Mouse (Mus musculus) heart, postnatal 0 days (tissue): ENCODE data around the gene Vat1l. TPM values are rescaled to one million over a fixed set of nuclear protein-coding genes. Genes with fewer than 3 reads are reported as not detected.

Experiments used
- ATAC-seq: fragments of 200-750 bp; cut with Nextera tagmentation; 2 replicates; pipeline ENCODE4 v1.8.0; 2017; ENCODE audit warnings: low read depth, moderate number of reproducible peaks, moderate library complexity; ENCODE audit not compliant: insufficient read depth
- DNase-seq: peaks from one replicate; pipeline ENCODE4 v3.0.0-alpha.2; 2016; ENCODE audit warnings: low spot score
- H3K27ac ChIP-seq: fragments of 300-500 bp; sonication (generic); 2 replicates; pipeline ENCODE4 v1.5.1; 2014; ENCODE audit warnings: low read depth, mild to moderate bottlenecking
- H3K27me3 ChIP-seq: fragments of 300-500 bp; sonication (generic); 2 replicates; pipeline ENCODE4 v1.6.1; 2014; ENCODE audit warnings: low read length, mixed read lengths; ENCODE audit not compliant: control insufficient read depth, insufficient read depth
- H3K36me3 ChIP-seq: fragments of 300-500 bp; sonication (generic); replicated peaks from 2 replicates; pipeline ENCODE4 v1.6.1; 2014; ENCODE audit warnings: low read length, mixed read lengths; ENCODE audit not compliant: control insufficient read depth, insufficient read depth
- H3K4me1 ChIP-seq: fragments of 300-500 bp; sonication (generic); 2 replicates; pipeline ENCODE4 v1.6.1; 2014; ENCODE audit warnings: antibody characterized with exemption; ENCODE audit not compliant: control insufficient read depth, insufficient read depth
- H3K4me2 ChIP-seq: fragments of 300-500 bp; sonication (generic); 2 replicates; pipeline ENCODE4 v1.6.1; 2014; ENCODE audit warnings: low read depth, mild to moderate bottlenecking, low read length, moderate library complexity
- H3K4me3 ChIP-seq: fragments of 300-500 bp; sonication (generic); 2 replicates; pipeline ENCODE4 v1.5.1; 2014; ENCODE audit warnings: low read depth, low read length
- H3K9ac ChIP-seq: fragments of 300-500 bp; sonication (generic); replicated peaks from 2 replicates; pipeline ENCODE4 v1.6.1; 2014; ENCODE audit warnings: low read depth, low read length, mixed read lengths
- H3K9me3 ChIP-seq: fragments of 300-500 bp; sonication (generic); replicated peaks from 2 replicates; pipeline ENCODE4 v1.6.1; 2016; ENCODE audit warnings: low read length; ENCODE audit not compliant: control insufficient read depth
- CTCF ChIP-seq: IDR thresholded peaks from 2 replicates; pipeline ENCODE4 v1.5.1; 2016; ENCODE audit warnings: antibody characterized with exemption, control low read depth, low read depth
- EP300 ChIP-seq: IDR thresholded peaks from 2 replicates; pipeline ENCODE4 v1.6.1; 2016; ENCODE audit warnings: antibody characterized with exemption, low read depth
- WGBS: fragments of 180-500 bp; shearing (Covaris S2); extraction: QIAGEN DNeasy Blood & Tissue Kit; methylation state at CpG from one replicate; pipeline ENCODE4 v1.1.7; 2014; 5-methylcytosine and 5-hydroxymethylcytosine counted together
- polyA plus RNA-seq: library from polyadenylated mRNA; unstranded; fragments of >200 nt; fragmentation: Nextera tagmentation; extraction: Ambion mirVana; gene quantifications from 2 replicates; pipeline ENCODE4 v1.2.1, GENCODE M21; 2015
- total RNA-seq: library from RNA; depleted of rRNA; stranded (reverse); fragments of >200 nt; gene quantifications from 2 replicates; pipeline ENCODE4 v1.2.3, GENCODE M21; 2014; ENCODE audit warnings: low replicate concordance

Vat1l gene
- total and polyA plus RNA-seq, 2 experiments from 2014 or later = 0.05 to 1.2 TPM

DNA sequence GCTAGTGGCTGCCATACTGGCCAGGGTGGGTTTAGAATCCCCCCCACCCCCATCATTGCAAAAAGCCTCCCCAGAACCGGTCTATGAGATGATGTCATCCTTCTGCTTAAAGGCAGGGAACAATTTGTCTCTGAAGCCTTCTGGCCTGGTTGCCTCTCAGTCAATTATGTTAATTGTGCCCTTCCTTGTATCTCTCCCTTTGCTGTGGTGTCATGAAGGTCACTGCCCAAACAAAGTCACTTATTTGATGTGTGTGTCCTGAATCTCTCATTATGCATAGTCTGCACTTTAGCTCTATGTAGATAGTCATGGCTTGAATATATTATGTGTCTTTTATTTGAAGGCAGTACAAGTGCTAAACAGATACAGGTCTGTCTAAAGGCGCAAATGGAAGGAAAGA, 92.8 kb downstream of the Vat1l start:
- Histone ChIP-seq H3K36me3 (no peaks in the 10 kb centered on the region), H3K9ac (no peak overlapping the region), H3K9me3 (no peaks in the 10 kb centered on the region), H3K27me3 (no peaks in the 10 kb centered on the region), H3K27ac (no peak overlapping the region), H3K4me2 (no peak overlapping the region), H3K4me3 (no peak overlapping the region), H3K4me1 (no peaks in the 10 kb centered on the region)
- no peak for DNase-seq
- TF ChIP-seq CTCF = no peak
- TF ChIP-seq EP300 = no peak
- 60% methylated on average over 2 of the region's 2 CpGs for WGBS
- no peak for ATAC-seq

DNA sequence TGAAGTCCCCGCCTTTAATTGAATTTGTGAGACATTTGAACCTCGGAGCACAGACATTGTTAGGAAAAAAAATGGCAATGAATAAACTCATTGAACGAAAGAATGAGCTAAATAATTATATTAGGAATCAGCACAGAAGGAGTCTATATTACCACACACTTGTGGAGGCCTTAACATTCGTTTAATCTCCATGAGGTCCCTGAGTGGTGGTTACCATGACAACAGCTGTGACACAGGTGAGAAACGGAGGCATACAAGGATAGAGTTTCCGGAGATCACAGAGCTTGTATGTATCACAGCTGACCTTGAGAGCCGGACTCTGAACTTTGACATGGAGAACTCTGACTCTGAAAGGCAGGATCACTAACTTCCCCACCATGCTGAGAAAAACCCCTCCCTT, 94.7 kb downstream of the Vat1l start:
- Histone ChIP-seq H3K27me3 (no peaks in the 10 kb centered on the region), H3K9ac (no peak overlapping the region), H3K36me3 (no peaks in the 10 kb centered on the region), H3K4me1 (no peaks in the 10 kb centered on the region), H3K4me3 (no peak overlapping the region), H3K9me3 (no peaks in the 10 kb centered on the region), H3K27ac (no peak overlapping the region), H3K4me2 (no peak overlapping the region)
- TF ChIP-seq CTCF (no peak), EP300 (no peak)
- ATAC-seq = no peak
- 67% methylated on average over 7 of the region's 7 CpGs for WGBS
- DNase-seq = no peak

DNA sequence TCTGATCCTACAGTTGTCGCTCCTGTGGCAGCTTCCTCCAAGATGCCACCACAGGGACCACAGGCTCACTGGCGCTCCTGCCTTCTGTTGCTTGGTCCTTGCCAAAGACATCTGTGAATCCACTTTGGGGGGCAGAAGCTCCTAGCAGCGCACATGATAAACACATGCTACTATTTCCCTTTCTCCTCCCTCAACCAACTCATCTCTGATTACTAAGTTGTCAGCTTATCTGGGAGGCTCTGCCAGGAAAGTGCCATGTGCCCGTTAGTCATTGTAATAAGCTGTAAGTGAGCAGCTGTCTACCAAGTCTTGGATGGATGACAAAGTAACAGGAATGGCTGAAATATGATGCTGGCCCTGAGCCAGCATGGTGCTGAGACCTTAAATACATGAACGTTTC, 100.9 kb downstream of the Vat1l start:
- TF ChIP-seq CTCF = no peak
- no peak overlapping the region for H3K27ac ChIP-seq
- H3K9me3 ChIP-seq = no peaks in the 10 kb centered on the region; the same call in 1 of the 2 replicates
- no peak for DNase-seq
- H3K27me3 ChIP-seq = no peaks in the 10 kb centered on the region
- no peak overlapping the region for H3K9ac ChIP-seq
- no peaks in the 10 kb centered on the region for H3K4me1 ChIP-seq
- H3K4me2 ChIP-seq = no peak overlapping the region
- no peak overlapping the region for H3K4me3 ChIP-seq
- ATAC-seq = no peak
- WGBS = 69% methylated on average over 5 of the region's 5 CpGs
- no peaks in the 10 kb centered on the region for H3K36me3 ChIP-seq

DNA sequence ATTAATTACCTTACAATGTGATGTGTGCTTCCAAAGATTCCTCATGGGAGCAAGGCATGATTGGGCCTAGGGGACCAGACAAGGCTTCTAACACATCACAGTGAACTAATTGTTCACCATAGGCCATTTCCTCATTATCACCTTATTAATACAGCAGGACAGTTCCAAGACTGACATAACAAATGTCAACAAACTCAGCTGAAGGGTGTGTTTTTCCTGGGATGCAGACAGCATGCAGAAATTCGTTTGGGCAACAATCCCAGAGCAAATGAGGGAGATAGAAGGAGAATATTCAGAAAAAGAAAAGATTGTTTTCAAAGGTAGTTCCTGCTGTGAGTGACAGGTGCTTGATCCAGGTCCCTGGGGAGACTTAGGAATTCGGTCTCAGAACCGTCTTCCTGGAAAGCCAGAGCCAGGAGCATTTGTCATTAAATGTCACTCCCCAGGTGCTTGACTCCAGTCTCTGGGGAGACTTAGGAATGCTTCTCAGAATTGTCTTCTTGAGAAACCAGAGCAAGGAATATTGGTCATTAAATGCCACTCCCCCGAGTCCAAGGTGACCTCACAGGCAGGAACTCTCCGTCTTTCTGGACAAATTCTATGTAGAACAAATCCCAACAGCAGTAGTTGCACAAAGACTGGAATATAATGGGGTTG, 109.4 kb downstream of the Vat1l start:
- TF ChIP-seq EP300 (no peak), CTCF (no peak)
- no peak overlapping the region for H3K9ac ChIP-seq
- no peak overlapping the region for H3K27ac ChIP-seq
- WGBS = 30% methylated on average over 5 of the region's 5 CpGs
- DNase-seq (no peak), ATAC-seq (no peak)
- H3K36me3 ChIP-seq = no peaks in the 10 kb centered on the region
- H3K4me3 ChIP-seq = no peak overlapping the region
- no peaks in the 10 kb centered on the region for H3K4me1 ChIP-seq
- no peaks in the 10 kb centered on the region for H3K9me3 ChIP-seq
- H3K4me2 ChIP-seq = no peak overlapping the region
- no peaks in the 10 kb centered on the region for H3K27me3 ChIP-seq

DNA sequence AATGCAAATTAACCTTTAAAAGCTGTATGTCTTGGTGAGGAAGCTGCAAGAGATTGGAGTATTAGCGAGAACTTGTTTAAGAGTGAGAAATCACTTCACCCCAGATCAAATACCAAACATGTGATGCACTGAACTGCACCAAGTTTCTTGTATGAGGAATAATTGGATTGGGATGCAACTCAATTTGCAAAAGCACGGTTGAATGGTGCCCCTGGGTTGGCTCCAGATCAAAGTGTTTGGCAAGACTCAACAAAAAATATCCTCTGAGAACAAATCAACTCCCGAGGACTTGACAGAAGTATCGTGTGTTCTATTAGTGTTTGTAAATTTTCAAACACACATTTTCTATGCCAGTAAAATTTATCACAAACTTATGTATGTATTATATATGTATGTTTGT, 112.7 kb downstream of the Vat1l start:
- H3K27ac ChIP-seq = no peak overlapping the region
- H3K4me1 ChIP-seq = no peaks in the 10 kb centered on the region
- DNase-seq (no peak), ATAC-seq (no peak)
- H3K4me2 ChIP-seq = no peak overlapping the region
- H3K9me3 ChIP-seq = no peaks in the 10 kb centered on the region
- WGBS = 75% methylated on average over 4 of the region's 4 CpGs
- H3K4me3 ChIP-seq = no peak overlapping the region
- TF ChIP-seq EP300 = no peak
- no peak for TF ChIP-seq CTCF
- no peak overlapping the region for H3K9ac ChIP-seq
- no peaks in the 10 kb centered on the region for H3K36me3 ChIP-seq
- no peaks in the 10 kb centered on the region for H3K27me3 ChIP-seq

DNA sequence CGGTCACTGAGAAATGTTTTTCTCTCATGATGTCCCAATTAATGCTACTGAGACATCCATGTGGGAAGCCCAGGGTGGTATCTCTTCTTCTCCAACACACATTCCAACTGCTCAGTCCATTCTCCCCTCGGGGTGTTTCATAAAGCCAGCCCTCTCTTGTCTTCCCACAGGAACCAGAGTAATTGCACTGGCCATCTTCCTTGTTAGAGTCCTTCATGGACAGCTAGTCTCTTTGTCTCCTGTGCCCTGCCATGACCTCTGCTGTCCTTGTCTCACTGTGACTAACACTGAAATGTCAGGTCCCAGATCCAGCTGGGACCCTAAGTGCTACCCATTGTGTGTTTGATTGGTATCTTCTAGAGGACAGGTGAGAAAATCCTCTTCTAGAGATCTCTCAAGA, 116.7 kb downstream of the Vat1l start:
- DNase-seq (no peak), ATAC-seq (no peak)
- H3K9ac ChIP-seq = no peak overlapping the region
- H3K27me3 ChIP-seq = no peaks in the 10 kb centered on the region
- H3K4me3 ChIP-seq = no peak overlapping the region
- 0 out of 2 replicates have a peak, but pooled peaks cover 5% of the 10 kb centered on the region for H3K9me3 ChIP-seq
- 80% methylated on average over 2 of the region's 2 CpGs for WGBS
- TF ChIP-seq EP300 = no peak
- TF ChIP-seq CTCF = no peak
- H3K4me1 ChIP-seq = no peaks in the 10 kb centered on the region
- H3K36me3 ChIP-seq = no peaks in the 10 kb centered on the region
- H3K27ac ChIP-seq = no peak overlapping the region
- no peak overlapping the region for H3K4me2 ChIP-seq
